Mouse (Mus musculus): ENCODE measurements around the gene Cpxm1.

Gene Cpxm1

DNA sequence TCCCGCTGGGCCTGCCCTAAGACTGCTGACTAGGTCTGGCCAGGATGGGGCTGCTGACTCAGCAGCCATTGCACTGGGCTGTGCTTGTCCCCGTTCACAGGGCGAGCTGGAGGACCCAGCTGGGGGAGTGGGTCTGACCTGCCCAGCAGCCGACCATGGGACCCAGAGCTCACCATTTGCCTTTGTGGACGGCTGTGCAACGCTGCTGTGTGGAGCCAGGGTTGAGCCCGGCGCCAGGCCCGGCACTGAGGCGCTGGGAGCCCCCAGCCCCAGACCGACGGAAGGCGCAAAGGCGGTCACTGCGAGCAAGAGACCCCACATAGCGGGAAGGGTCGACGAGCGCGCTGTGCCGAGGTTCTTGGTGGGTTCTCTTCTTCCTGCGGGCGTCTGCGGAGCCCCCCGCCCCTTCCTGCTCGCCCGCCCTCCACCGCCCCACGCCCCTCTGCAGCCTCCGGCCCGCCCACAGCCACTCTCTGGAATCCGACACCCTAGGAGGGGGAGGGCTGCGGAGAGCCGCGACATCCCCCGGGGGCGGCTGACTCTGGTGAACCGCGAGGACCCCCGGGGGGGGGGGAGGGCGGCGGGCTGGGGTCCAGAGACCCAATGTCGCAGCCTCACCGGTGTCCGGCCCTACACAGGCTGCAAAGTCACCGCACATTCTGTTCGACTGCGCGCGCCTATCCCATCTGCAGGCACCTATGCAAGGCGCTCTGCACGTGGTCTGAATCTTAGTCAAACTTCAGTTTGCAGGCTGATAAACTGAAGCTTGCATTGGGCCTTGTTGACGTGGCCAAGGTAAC lies at the start of gene Cpxm1:
Gene Cpxm1 (minus strand): TSS at position 389 of the 800 bp plus-strand sequence.
- DNase-seq (ENCODE audit: low read depth), result no peak

DNA sequence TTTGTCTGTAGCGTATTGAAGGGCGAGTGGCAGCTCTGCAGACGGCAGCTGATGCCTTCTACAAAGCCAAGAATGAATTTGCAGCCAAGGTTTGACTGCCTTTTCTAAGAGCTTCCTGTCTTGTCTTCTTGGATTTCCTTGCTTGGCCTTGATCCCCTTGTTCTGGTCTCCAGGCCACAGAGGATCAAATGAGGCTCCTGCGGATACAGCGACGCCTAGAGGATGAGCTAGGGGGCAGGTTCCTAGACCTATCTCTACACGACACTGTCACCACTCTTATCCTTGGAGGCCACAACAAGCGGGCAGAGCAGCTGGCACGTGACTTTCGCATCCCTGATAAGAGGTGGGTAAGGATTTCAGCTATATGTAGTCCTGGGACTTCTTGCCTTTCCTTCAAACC lies 44.8 kb upstream of the Cpxm1 start:
- DNase-seq (ENCODE audit: low read depth), result no peak

DNA sequence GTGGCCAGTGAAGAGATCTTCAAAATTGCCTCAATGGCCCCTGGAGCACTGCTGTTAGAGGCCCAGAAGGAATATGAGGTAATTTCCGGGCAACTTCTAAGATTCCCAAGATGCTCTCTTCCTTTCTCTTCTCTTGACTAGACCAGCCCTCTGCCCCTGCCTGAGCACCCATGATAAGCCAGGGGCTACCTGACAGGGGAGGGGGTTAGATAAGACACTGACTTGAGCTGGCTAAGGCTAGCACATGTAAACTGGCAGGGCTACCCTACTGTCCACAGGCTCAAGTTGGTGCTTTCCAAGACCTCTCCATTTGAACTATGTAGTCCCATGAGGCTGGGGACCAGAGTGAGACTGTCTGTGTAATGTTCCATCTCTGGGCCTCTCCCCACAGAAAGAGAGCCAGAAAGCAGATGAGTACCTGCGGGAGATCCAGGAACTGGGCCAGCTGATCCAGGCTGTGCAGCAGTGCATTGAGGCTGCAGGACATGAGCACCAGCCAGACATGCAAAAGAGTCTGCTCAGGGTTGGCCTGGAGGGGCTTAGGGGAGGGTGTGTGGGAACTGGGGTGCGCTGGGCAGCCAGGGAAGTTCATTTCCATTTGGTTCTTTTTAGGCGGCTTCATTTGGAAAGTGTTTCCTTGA lies 42.6 kb upstream of the Cpxm1 start:
- DNase-seq (ENCODE audit: low read depth), result no peak

DNA sequence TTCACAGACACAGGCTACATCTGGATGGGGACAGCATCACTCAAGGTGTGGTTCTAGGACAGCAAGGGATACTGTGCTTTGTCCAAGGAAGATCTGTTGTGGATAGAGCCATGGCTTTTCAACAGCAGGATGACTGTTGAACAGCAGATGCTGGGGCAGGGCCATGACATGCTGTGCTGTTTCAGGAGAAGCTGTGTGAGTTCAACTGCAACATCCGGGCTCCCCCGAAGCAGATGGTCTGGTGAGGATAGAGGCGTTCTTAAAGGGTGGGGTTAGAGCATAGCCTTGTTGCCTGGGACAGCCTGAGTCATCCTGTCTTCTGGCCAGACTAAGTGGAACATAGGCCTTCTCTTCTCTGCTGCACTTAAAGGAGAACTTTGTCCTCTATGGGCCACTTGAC lies 41.5 kb upstream of the Cpxm1 start:
- DNase-seq (ENCODE audit: low read depth), result no peak

DNA sequence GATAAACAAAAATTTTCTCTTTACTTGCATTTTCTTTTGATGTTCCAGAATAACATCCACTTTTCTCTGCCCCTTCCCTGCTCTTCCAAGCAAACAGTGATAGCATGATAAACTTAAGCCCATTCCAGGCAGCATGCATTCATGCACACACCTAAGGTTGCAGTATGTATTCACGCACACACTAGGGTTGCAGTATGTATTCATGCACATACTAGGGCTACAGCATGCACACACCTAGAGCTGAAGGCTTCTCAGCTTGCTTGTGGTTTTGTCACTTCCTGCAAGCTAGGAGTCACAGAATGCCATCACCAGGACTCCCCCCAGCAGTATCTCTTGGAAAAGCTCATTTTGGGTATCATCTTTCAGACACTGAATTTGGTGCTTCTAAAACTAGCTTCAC lies 39.4 kb upstream of the Cpxm1 start:
- DNase-seq (ENCODE audit: low read depth), result no peak

DNA sequence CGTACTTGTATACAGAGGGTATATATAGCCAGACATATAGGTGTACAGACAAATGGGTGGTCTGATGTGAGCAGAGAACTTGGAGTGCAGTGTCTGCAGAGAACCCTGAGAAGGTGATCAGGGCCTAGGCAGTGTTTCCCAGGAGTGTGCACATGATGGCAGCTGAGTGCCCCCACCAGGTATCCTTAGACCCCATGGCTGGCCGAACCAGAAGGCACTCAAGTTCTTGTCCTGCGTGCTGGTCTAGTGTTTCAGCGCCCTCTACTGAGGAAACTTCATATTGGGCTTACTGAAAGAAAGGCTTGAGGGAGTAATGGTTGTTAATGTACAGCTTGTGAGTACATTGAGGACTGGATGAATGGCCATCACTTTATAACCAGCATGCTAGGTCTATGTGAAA lies 35.8 kb upstream of the Cpxm1 start:
- peak; percentile 77 for DNase-seq (ENCODE audit: low read depth)

DNA sequence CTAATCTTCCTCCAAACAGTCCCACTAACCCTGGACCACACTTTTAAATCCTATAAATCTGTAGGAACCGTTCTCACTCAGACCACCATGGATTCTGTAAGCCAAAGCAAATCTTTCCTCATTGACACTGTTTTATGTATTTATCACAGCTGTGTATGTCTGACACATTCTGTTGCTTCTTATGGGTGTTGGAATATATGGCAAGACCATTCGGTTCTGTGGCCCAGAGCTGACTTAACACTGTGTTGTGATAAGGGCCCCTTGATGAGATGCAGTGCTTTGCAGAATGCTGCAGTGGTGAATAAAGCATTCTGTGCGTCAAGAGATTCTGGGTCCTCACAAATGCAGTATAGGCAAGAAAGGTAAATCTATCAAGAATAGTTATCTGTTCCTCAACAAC lies 34.8 kb upstream of the Cpxm1 start:
- no peak for DNase-seq (ENCODE audit: low read depth)

DNA sequence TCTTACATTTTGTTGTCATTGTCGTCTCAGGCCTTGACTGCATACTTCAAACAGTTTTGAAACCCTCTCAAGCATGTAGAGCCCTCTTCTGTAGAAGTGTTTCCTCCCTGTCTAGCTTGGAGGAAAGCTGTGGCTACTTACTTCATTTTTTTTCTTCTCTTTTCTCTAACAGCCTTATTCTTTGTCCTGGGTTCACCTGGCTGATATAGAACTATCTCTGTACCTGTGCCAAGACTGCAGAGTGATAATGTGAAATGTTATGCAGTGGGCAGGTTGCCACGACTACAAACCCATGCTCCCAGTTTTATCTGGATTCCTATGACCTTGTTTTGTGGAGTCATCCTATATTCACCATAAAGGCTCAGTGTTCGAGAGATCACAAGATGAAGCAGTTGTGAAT lies 33.1 kb upstream of the Cpxm1 start:
- DNase-seq (ENCODE audit: low read depth), result no peak

DNA sequence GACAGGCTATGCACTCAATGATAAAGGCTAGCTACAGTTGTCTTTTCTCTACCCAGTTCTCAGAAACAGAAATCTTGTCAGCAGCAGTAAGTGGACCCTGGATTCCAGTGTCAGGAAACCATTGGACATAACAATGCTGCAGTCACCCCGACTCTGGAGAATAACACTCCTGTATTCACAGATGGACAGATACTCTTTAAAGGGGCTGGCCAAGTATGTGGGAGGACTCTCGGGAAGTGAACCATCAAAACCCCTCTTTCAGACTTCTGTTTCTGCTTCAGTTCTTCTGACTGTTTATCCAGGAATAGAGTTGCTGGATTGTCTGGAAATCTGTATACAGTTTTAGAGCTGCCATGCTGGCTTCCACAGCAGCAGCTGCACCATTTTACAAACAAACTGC lies 32.5 kb upstream of the Cpxm1 start:
- DNase-seq (ENCODE audit: low read depth), result no peak

DNA sequence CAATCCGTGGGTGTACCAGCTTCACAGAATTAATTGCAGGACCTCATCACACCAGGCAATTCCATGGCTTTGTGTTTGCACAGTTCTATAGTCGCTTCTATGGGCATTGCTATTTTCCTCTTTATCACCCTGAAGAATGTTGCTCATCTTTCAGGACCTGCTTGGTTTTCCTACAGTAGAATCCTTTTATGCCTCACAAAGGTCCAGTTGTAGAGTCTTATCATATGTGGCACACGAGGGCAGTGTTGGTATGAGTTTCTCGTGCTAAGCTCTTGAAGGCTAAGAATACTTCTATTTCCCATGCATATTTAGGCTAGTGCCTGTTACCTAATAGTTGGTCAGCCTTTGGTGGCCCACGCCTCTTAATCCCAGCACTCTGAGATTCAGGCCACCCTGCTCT lies 27.7 kb upstream of the Cpxm1 start:
- DNase-seq (ENCODE audit: low read depth), result peak; percentile 42

DNA sequence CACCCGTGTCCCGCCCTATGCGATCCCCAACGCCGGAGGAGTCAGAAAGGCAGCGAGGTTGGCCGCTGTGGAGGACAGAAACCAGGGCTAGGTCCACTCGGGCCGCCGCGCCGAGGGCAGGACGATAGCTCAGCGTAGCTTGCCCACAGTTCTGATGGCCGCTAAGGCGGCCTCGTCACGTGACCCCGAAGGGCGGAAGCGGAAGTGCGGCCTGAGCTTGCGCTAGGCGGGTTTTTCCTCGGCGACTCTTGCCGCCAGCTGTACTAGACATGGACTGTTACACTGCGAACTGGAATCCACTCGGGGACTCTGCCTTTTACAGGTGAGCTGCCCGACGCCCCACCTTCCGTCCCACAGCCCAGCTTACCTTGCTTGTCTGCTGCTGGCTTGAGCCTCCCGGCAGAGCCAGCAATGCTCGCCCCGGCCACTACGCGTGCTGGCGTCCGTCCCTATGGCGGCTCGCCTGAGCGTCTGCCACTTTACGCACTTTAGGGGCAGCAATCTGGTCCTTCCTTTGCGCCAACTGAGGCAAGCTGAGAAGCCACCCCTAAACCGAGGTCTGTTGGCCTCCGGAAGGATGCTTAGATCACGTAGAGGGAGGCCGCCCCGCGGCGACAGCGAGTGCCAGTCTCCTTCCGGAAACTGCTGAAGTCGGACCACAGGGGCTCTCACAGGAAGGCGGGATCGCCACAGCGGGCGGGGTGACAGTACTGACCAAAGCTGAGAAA lies 26.9 kb upstream of the Cpxm1 start, which contains the start of the genes Vps16 and Pced1a:
Gene Vps16 (plus strand): TSS at position 214 of the 728 bp plus-strand sequence.
Gene Pced1a (minus strand): TSS at position 576 of the 728 bp plus-strand sequence.
- DNase-seq (ENCODE audit: low read depth), result peak; percentile 95

DNA sequence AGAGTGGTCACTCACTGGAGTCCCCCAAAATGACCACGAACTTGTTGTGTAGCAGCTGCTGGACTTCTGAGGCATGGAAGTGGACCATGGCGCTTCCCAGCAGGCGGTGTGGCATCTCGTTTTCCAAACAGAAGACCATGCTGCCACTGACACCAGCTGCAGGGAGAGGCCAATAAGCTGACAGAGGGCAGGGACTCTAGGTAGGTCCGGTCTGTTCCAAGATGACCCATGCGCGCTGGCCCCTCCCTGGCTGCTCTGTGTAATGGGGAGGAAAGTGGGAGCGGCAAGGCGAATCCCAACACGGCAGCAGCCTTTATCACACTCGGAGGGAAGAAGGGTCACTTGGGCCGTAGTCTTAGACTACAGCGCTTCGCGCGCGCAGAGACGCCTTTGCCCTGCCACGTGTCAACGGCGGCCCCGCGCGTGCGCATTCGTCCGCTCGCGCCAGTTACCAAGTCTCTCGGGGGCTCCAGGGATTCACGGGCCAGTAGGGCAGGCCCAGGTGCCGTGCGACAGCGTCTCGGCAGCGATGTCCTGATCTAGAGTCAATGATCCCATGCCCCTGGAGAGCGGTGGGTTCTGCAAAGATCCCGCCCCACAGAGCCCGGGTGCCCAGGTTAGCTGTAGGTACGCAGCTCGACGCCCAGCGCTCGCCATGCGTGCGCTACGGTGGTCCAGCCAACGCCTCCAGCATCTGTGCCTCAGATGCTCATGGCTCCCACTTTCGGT lies 26.2 kb upstream of the Cpxm1 start:
- DNase-seq (ENCODE audit: low read depth), result peak; percentile 81

DNA sequence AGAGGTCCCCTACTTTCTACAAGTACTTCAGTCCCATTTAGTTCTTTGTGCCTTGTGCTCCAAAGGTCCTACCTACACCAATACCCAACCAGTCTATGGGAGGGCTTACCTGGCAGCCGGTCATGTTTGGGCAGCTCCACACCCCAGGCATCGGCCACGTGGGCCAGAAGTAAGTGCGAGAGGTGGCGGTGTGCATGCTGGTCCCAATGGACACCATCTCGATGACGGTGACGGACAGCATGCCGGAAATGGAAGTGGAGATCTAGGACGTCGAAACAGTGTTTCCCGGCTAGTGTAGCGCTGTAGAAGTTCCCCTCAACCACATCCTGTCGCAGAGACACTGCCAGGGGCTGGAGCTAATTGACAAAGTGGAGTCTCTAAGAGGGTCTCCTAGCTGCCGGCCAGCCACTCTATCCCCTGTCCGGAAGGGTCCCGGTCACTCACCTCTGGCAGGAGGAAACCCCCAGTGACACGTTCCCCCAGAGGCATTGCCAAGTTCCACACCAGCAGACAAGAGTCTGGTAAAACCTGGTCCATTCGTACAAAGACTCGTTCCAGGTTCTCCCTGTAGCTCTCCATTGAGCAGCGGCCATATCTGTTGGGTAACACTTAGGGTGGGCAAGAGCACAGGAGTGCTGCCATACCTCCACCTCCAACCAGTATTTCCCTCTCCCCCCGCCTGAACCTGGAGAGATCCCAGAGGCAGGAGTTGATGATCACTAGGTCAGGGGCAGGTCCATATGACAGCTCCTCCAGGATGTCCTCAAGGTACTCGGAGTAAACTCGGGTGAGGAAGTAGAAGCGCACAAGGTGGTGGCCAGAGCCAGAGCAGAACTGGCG lies 24.6 kb upstream of the Cpxm1 start:
- DNase-seq (ENCODE audit: low read depth), result no peak

DNA sequence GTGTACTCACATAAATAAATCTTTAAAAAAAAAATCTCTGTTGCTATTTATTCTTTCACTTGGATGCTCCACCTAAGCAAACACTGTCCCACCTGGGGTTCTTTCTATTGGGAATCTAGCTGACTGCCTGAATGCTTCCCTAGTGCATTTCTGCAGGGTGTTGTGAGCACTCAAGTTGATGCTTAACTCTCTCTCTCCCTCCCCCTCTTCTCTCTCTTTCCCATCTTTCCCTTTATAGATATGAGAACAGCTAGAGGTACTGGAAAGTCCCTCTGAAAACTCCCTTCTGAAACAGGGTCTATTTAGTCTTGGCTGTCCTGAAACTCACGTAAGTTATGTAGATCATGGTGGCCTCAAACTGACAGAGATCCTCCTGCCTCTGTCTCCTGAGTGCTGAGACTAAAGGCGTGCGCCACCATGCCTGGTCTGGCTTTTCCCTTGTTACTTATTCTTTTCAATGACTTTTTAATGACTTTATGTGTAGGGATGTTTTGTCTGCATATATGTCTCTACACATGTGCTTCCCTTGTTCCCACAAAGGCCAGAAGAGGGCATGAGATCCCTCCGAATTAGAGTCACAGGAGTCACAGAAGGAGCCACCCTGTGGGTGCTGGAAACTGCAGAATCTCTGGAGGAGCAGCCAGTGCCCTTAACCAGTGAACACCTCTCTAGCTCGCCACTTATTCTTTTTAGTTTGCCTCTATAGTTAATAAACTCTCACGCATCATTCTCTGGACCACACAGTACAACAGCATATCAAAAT lies 16.9 kb upstream of the Cpxm1 start:
- DNase-seq (ENCODE audit: low read depth), result peak; percentile 28

DNA sequence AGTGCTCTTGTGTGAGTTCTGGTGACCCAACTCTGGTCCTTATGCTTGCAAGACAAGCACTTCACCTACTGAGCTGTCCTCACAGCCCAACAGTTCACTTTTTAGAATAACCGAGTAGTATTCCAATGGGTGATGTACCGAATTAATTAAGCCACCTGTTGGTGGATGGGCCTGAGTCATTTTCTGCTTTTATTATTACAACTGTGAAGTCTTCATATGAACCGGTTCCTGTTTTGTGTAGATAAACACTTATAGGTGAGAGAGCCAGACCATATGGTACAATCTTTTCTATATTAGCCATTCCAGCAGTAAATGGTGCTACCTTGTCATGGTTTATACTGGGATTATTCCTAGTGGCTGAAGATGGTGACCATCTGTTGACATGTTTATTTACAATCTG lies 15.4 kb upstream of the Cpxm1 start:
- DNase-seq (ENCODE audit: low read depth), result no peak

DNA sequence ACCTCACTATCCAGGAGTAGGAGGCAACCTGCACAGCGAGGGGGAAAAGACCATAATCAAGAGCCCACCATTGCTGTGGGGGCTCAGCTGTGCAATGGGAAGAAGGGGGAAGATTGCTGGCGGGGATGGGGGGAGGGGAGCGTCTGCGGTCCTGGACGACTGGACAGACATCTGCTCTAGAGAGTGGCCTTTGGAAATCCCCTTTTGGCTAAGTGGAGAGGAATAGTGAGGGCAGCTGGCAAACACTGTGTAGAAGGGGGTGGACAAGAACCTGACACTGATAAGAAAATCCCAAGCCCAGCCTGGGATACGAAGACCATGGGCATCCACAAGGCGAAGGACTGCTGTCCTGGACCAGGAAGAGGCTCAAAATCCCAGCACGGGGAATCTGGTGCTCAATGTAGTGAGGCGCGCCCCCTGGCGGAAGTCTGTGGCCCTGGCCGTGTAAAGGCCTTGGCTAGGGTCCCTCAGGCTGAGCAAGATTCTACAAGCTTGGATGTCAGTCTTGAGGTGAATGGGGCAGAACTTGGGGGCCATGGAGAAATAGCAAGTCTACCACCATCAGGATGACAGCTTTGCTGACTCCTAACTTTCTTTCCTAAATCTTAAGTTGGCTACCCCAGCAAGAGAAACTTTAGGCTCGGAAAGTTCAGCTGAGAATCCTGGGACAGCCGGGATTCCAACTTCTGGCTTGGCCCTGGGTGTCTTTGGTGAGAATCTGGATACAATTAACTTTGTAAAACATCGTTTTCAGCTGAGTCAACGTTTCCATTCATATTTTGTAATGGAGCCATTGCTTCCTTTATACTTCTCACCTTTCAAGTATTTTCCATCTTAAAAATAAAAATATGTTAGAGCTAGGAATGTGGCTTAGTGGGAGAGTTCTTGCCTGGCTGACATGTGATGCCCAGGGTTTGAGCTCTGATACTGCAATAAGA lies 14.5 kb upstream of the Cpxm1 start:
- DNase-seq (ENCODE audit: low read depth), result peak; percentile 80

DNA sequence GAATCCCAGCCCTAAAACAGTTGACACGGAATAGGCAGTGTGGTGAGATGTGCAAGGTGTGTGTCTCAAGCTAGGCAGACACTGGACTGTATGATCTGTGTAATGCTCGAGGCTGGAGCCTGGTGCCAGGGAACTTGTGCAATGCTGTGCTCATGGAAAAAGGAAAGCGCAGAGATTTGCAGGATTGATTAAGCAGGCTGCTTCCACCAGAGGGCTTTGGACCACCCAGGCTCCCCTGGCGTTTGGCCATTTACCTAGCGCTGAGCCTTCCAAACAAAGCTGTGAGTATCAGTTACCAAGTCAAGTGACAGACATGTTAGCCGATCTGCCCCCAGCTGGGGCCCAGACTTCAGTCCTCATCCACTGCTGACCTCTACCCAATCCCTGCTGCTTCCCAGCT lies 10.8 kb upstream of the Cpxm1 start:
- no peak for DNase-seq (ENCODE audit: low read depth)

DNA sequence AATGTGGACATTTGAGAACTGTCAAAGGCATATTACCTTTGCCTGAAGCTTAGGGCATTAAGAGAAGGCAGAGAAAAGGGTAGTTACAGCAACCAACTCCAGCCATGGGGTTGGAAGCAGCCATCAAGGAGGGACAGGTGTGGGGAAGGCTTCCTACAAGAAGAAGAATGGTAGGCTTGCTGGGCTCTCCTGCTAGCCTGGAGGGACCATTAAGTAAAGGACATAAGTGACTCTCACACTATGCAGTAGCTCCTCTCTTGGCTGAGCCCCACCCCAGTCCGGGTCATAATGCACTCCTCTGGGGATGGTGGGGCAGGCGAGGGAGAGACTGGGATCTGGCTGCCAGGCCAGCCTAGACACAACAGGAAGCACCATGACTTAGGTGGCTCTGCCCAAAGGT lies 8.8 kb upstream of the Cpxm1 start, which contains the start of gene Tmem239:
Gene Tmem239 (plus strand): TSS at position 301 of the 400 bp plus-strand sequence.
- no peak for DNase-seq (ENCODE audit: low read depth)

DNA sequence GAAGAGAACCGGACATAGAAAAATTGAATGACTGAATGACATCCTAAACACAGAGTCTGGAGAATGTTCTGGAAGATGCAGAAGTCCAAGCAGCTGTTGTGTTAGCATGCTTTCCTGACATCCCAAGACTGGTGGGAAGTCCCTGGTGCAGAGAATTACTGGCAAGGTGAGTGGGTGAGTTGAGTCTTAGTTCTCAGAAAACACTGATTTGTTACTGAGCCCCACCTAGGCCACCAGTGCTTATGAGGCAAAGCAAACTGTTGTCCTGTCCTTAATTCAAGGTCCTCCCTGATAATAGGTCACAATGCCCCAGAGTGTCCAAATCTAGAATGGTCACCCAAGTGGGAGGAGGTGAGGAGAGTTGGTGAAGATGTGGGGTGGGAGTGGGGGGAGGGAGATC lies 7.6 kb upstream of the Cpxm1 start, which contains the start of the genes Gm28372 and 1700020A23Rik:
Gene Gm28372 (plus strand): TSS at position 301 of the 400 bp plus-strand sequence.
Gene 1700020A23Rik (plus strand): TSS at position 321 of the 400 bp plus-strand sequence.
- no peak for DNase-seq (ENCODE audit: low read depth)

All from induced T-regulatory cell, adult 2 months (primary cell).